Mouse (Mus musculus) embryonic fibroblast, embryonic 13.5 days (primary cell): ENCODE data around the gene Trim72.

Experiments used
- CTCF ChIP-seq: IDR thresholded peaks from 2 replicates; pipeline ENCODE4 v1.5.1; 2011; ENCODE audit warnings: mild to moderate bottlenecking, control low read depth, low read length, moderate library complexity, borderline replicate concordance; ENCODE audit not compliant: insufficient read depth
- POLR2A ChIP-seq: IDR thresholded peaks from 2 replicates; pipeline ENCODE4 v1.6.1; 2011; ENCODE audit warnings: low read depth, mild to moderate bottlenecking, control low read depth, low read length, moderate library complexity

DNA sequence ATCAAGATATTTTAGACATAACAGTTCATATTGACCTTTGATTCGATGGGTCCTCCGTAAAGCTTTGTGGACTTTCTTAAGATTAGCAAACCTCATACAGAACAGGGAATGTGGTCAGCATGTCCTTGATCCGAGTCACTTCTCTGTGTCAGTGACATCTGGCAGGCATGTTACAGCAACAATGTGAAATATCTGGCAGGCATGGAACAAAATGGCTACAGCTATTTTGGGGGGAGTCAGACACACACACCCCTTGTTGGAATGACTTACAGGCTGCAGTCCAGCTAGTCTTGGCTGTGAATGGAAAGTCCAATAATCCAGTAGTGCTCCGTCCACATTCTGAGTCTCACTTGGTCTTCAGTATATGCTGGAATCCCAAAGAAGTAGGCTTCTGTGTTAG, 19.8 kb downstream of the Trim72 start:
- TF ChIP-seq CTCF (no peak), POLR2A (no peak)
